Mouse (Mus musculus) heart, adult 18-20 months (tissue): ENCODE data around the gene Alox12e. TPM values are rescaled to one million over a fixed set of nuclear protein-coding genes. Genes with fewer than 3 reads are reported as not detected.

Experiments
- DNase-seq, 2 experiments: peaks; one replicate each; pipeline ENCODE4 v3.0.0; 2021 to 2022; ENCODE audit warnings: mixed read lengths in 1 of 2
- total RNA-seq, 2 experiments: library from RNA; stranded (reverse); gene quantifications; 2 replicates each; pipeline ENCODE4 v1.2.3; 2021

Alox12e gene
- total RNA-seq, 2 experiments from 2014 or later, result not detected

DNA sequence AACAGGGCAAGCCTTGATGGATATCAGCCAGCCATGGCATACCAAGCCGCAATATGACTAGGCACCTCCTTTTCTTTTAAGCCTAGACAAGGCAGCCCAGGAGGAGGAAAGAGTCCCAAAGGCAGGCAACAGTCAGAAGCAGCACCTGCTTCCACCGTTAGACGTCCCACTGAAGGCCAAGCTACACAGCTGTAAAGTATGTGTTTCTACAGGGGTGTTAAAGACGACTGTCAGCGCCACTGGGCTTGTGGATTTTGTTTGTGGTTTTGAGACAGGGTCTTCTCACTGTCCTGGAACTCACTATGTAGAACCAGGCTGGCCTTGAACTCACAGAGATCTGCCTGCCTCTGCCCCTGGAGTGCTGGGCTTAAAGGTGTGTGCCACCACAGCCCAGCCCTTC, 36.7 kb downstream of the Alox12e start:
- no peak for DNase-seq

DNA sequence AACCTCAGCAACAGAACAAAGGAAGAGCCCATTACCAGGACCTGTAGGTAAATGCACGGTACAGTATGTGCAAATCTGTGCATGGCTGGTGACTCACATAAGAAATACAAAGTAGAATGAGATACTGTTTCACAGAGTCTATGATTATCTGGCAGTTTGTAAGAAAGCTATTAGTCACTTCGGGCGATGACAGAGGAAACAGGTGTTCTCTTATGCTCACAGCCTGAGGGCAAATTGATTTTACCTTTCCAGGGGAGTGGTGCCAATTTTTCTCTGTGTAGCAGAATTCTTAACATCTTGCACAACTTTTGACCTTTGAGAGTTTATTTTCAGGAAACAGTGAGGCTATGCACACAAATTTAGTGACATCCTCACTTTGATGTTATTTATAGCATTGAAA, 37.7 kb downstream of the Alox12e start:
- DNase-seq, result no peak

DNA sequence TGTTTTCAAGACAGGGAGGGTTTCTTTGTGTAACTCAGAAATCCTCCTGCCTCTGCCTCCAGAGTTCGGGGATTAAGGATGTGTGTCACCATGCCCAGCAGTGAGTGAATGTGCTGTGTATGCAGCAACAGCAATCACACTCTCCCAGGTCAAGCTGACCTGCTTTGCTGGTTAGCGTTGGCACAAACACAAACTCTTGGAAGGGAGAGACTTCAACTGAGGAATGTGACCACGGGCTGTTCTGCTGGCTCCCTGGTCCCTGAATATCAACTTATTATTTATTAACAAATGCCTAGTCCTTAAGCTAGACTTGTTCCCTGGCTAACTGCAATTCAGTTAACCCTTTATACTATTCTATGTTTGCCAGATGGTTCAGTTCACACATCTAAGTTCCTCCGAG, 38.8 kb downstream of the Alox12e start:
- DNase-seq, result no peak

DNA sequence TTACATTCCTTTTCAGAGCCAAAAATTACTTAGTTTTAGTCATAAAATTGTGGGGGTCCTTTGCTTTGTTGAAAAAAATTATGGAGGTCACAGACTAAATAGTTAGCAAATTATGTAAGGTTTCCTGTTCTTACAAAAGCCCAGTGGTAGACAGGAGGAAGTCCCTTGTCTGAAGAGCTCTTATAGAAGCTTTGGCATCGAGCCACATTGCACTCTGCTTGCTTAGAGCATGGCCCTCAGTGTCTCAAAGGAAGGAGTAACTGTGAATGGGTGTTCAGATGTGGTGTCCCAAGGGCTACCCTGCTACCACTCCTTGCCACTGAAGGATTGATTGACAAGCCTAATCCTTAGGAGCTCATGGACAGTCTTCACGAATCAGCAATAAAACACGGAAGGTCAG, 42.0 kb downstream of the Alox12e start:
- DNase-seq, result peak in 1 of 2 experiments; percentile 24

DNA sequence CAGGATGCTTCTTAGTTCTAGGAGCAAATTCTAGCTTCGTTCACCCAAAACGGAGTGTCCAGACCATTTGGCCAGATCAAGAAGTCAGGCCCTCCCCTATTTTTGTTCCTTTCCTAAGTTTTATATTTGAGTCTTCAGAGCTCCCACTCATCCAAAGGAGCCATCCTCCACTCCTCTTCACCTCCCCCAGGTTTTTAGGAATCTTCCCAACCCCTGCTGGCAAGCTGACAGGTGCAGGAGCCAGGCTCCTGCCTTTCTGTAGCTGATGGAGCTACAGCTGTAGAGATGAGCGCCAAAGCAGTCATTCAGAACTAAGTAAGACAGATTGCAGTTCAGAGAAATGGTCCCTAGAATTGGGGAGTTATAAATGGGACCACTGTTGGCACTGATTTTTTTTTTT, 43.5 kb downstream of the Alox12e start:
- no peak for DNase-seq

DNA sequence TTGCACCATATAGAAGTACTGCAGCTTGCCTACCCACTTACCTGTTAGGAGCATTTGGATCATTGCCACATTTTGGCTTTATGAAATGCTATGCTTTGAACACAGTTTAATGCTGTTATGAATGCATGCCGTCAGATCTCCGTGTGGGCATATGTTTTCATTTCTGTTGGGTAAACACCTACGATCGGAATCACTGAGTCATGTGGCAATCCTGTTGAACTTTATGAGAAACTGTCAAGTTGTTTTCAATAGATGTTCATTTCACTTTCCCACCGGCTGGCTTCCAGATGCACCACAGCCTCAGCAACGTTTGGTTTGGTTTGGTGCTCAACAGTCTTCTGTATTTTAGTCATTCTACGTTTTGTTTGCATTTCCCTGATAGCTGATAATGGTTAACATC, 50.8 kb downstream of the Alox12e start:
- DNase-seq, result no peak

DNA sequence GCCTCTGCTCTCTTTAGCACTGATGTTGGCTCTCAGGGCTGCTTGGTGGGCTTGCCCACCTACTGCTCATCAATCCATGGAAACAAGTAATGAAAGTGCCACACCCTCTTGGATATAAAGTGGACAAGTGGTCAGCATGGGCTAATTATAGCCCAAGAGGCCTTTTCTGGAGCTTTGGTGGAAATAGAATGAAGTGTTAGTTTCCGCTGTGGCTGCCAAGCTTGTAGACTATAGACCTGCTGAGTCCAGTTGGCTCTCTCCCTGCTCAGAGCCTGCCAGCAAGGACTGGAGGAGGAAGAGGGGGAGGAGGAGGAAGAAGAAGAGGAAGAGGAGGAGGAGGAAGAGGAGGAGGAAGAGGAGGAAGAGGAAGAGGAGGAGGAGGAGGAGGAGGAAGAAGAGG, 56.0 kb downstream of the Alox12e start:
- DNase-seq, result peak; percentile 67 to 77

DNA sequence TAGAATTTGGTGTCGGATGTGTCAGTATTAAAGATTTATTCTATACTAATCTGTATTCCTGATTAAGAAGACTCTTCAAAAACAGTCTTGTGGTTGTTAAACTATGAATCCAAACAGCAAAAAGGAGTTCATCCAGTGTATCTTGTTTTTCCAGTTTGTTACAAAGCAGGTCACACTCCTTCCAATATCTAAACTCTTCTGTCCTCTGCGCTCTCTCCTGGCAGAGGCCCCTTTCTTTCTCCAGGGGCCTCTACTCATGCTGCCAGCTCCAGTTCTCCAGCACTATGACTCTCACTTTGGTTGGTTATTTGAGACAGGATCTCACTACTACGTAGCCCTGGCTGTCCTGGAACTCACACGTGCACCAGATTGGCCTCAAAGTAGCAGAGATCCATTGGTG, 56.6 kb downstream of the Alox12e start:
- DNase-seq, result no peak

Other genes with a start within 250 kb of the Alox12e start
- gene Asgr2, start 230.0 kb downstream of the Alox12e start, total RNA-seq, result under 1 TPM in 1 of 2 experiments, not detected in 1; 0.21 TPM
- 1 to 10 TPM; 3.5 to 5.1 TPM for gene Mgl2, start 192.3 kb downstream of the Alox12e start, total RNA-seq
- 1 to 10 TPM; 3.1 to 3.5 TPM for gene Clec10a, start 166.4 kb downstream of the Alox12e start, total RNA-seq
- gene Slc16a11, start 109.9 kb downstream of the Alox12e start, total RNA-seq, result 1 to 10 TPM in 1 of 2 experiments, under 1 TPM in 1; 0.65 to 2.2 TPM
- 1 to 10 TPM; 2.1 to 2.9 TPM for gene Slc16a13, start 101.6 kb downstream of the Alox12e start, total RNA-seq
- 10 to 100 TPM in 1 of 2 experiments, 1 to 10 TPM in 1; 5.5 to 15.5 TPM for gene Bcl6b, start 92.8 kb downstream of the Alox12e start, total RNA-seq
- gene 0610010K14Rik, start 84.7 kb downstream of the Alox12e start, total RNA-seq, result 10 to 100 TPM; 29.1 to 30.6 TPM
- 1 to 10 TPM; 2.7 TPM for gene Gm21988, start 82.8 kb downstream of the Alox12e start, total RNA-seq
- 100 to 1,000 TPM in 1 of 2 experiments, 10 to 100 TPM in 1; 97.8 to 102 TPM for gene Rnasek, start 82.8 kb downstream of the Alox12e start, total RNA-seq
- gene Alox12, start 67.3 kb downstream of the Alox12e start, total RNA-seq, result 1 to 10 TPM; 1.6 to 1.9 TPM
- gene Alox15, start 29.4 kb upstream of the Alox12e start, total RNA-seq, result 1 to 10 TPM; 4.0 to 7.2 TPM
- 10 to 100 TPM; 19.0 to 19.3 TPM for gene Pelp1, start 87.4 kb upstream of the Alox12e start, total RNA-seq
- gene Arrb2, start 110.0 kb upstream of the Alox12e start, total RNA-seq, result 10 to 100 TPM; 11.3 to 12.5 TPM
- gene Med11, start 129.3 kb upstream of the Alox12e start, total RNA-seq, result 1 to 10 TPM; 7.5 to 8.2 TPM
- gene Zmynd15, start 136.8 kb upstream of the Alox12e start, total RNA-seq, result 1 to 10 TPM; 1.7 to 2.8 TPM
- gene Cxcl16, start 137.4 kb upstream of the Alox12e start, total RNA-seq, result 1 to 10 TPM; 8.3 to 9.9 TPM
- 1 to 10 TPM; 1.4 to 2.4 TPM for gene Tm4sf5, start 182.6 kb upstream of the Alox12e start, total RNA-seq
- not detected for gene Vmo1, start 192.0 kb upstream of the Alox12e start, total RNA-seq
- not detected for gene Gltpd2, start 196.6 kb upstream of the Alox12e start, total RNA-seq
- 100 to 1,000 TPM; 226 to 256 TPM for gene Psmb6, start 202.7 kb upstream of the Alox12e start, total RNA-seq
- gene Gm40193, start 210.3 kb upstream of the Alox12e start, total RNA-seq, result not detected
- 1 to 10 TPM; 5.9 to 6.1 TPM for gene Pld2, start 217.4 kb upstream of the Alox12e start, total RNA-seq
- 10 to 100 TPM; 41.3 to 48.0 TPM for gene Mink1, start 240.3 kb upstream of the Alox12e start, total RNA-seq